In the genomic region with DNA sequence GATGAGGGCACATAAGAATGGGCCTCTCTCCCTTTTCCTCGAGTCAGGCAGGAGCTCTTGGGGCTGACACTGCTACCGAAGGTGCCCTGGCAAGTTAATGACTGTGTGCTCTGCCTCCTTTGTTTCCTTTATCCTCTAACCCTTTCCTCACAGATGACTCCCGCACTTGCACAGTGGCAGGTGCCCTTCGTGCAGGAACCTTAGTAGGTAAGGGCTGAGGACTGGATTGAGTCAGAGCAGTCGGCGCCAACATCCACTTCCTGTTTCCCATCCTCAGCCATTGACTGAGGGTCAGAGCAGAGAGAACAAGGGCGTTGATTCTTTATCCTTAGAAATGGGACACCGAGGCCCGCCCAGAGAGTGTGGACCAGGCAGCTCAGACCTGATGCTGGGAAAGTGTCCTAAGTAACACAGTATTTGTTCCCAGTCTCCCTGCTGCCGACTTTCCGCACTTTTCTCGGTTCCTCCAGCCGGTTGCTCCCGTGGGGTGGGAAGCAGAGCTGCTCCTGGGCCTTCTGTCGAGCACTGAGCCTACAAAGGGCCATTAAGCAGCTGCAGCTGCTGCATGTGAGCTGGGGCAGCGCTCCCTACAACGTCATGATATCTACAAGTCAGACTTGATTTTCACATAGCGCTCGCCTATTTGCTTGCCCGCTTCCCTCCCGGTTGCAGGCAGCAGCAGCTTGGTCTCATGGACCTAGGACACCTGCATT, we compare ENCODE assay signal across 11 mouse cellular contexts. TPM values are rescaled to one million over a fixed set of nuclear protein-coding genes. Genes with fewer than 3 reads are reported as not detected.
DNase-seq lines count a peak whose midpoint lies in the region; ATAC-seq and TF ChIP-seq lines count a peak whose summit lies in the region.
"Had no signal": no experiment of that assay in that cellular context is flagged by ENCODE, and none has a peak within 500 bp of the region (broad histone marks: within the 10 kb centered on the region; RNA-seq: fewer than 3 reads in every experiment).

No protein-coding gene starts in this region.

- H3K4me1 ChIP-seq in forebrain, embryonic 13.5 days = peaks cover 35% of the 10 kb centered on the region
- H3K4me1 ChIP-seq in forebrain, embryonic 15.5 days = peaks cover 13% of the 10 kb centered on the region
- peaks cover 35% of the 10 kb centered on the region for H3K4me1 ChIP-seq in neural tube, embryonic 15.5 days
- H3K4me1 ChIP-seq in limb, embryonic 13.5 days = peaks cover 48% of the 10 kb centered on the region
- H3K4me1 ChIP-seq in stomach, postnatal 0 days (replicated peaks; ENCODE audit: control insufficient read depth, insufficient read depth) = peaks cover 3% of the 10 kb centered on the region; the same call in 1 of the 2 replicates

- H3K27me3 ChIP-seq in forebrain, embryonic 13.5 days = peaks cover 51% of the 10 kb centered on the region
- peaks cover 40% of the 10 kb centered on the region for H3K27me3 ChIP-seq in forebrain, embryonic 15.5 days
- H3K27me3 ChIP-seq in neural tube, embryonic 15.5 days (replicated peaks) = peaks cover 51% of the 10 kb centered on the region
- H3K27me3 ChIP-seq in limb, embryonic 13.5 days = peaks cover 66% of the 10 kb centered on the region
- no peaks in the 10 kb centered on the region; the same call in 1 of the 2 replicates for H3K27me3 ChIP-seq in stomach, postnatal 0 days (ENCODE audit: control insufficient read depth, insufficient read depth, low read length)

- TF ChIP-seq EP300 in stomach, postnatal 0 days (optimal IDR thresholded peaks at IDR 0.05) = no peak

- no peak for ATAC-seq in forebrain, embryonic 13.5 days
- no peak for ATAC-seq in forebrain, embryonic 15.5 days (replicated peaks)
- no peak for ATAC-seq in neural tube, embryonic 15.5 days (ENCODE audit: low FRiP score)
- ATAC-seq in limb, embryonic 13.5 days (ENCODE audit: low FRiP score, low read depth) = no peak
- ATAC-seq in stomach, postnatal 0 days (ENCODE audit: low FRiP score, low TSS enrichment) = peak; percentile 9

- DNase-seq in neural tube, embryonic 10.5 days (ENCODE audit: extremely low spot score, low spot score) = peak; percentile 39
- peak; percentile 58 for DNase-seq in stomach, postnatal 0 days (ENCODE audit: low spot score)
- no peak for DNase-seq in urinary bladder, postnatal 10 days (ENCODE audit: low spot score)
- no peak for DNase-seq in kidney, adult 8-10 months

- 33% methylated on average over 21 of the region's 21 CpGs for WGBS in forebrain, embryonic 13.5 days
- 33% methylated on average over 21 of the region's 21 CpGs for WGBS in forebrain, embryonic 15.5 days
- 25% methylated on average over 21 of the region's 21 CpGs for WGBS in neural tube, embryonic 15.5 days
- 30% methylated on average over 21 of the region's 21 CpGs for WGBS in limb, embryonic 13.5 days
- WGBS in stomach, postnatal 0 days = 42% methylated on average over 21 of the region's 21 CpGs

- H3K9me3 ChIP-seq in forebrain, embryonic 13.5 days (replicated peaks) = no peaks in the 10 kb centered on the region
- no peaks in the 10 kb centered on the region for H3K9me3 ChIP-seq in forebrain, embryonic 15.5 days
- H3K9me3 ChIP-seq in neural tube, embryonic 15.5 days (replicated peaks) = no peaks in the 10 kb centered on the region
- no peaks in the 10 kb centered on the region for H3K9me3 ChIP-seq in limb, embryonic 13.5 days
- H3K9me3 ChIP-seq in stomach, postnatal 0 days (ENCODE audit: control insufficient read depth, low read length) = no peaks in the 10 kb centered on the region

- no peaks in the 10 kb centered on the region for H3K36me3 ChIP-seq in forebrain, embryonic 13.5 days (ENCODE audit: poor library complexity, severe bottlenecking)
- H3K36me3 ChIP-seq in forebrain, embryonic 15.5 days = no peaks in the 10 kb centered on the region
- H3K36me3 ChIP-seq in neural tube, embryonic 15.5 days = no peaks in the 10 kb centered on the region
- no peaks in the 10 kb centered on the region for H3K36me3 ChIP-seq in limb, embryonic 13.5 days
- H3K36me3 ChIP-seq in stomach, postnatal 0 days (ENCODE audit: control insufficient read depth, insufficient read depth, low read length) = no peaks in the 10 kb centered on the region

- peak overlapping the region; percentile 1; the same call in 1 of the 2 replicates for H3K4me2 ChIP-seq in forebrain, embryonic 13.5 days
- H3K4me2 ChIP-seq in forebrain, embryonic 15.5 days (replicated peaks) = no peak overlapping the region
- no peak overlapping the region for H3K4me2 ChIP-seq in neural tube, embryonic 15.5 days
- peak overlapping the region; percentile 25; the same call in 1 of the 2 replicates for H3K4me2 ChIP-seq in limb, embryonic 13.5 days (replicated peaks)
- no peak overlapping the region for H3K4me2 ChIP-seq in stomach, postnatal 0 days (replicated peaks; ENCODE audit: low read depth)

- no peak for TF ChIP-seq CTCF in stomach, postnatal 0 days (IDR thresholded peaks at IDR 0.05; ENCODE audit: low read depth)

- H3K4me3 ChIP-seq in forebrain, embryonic 13.5 days = no peak overlapping the region
- no peak overlapping the region for H3K4me3 ChIP-seq in forebrain, embryonic 15.5 days
- no peak overlapping the region for H3K4me3 ChIP-seq in neural tube, embryonic 15.5 days (replicated peaks)
- H3K4me3 ChIP-seq in limb, embryonic 13.5 days = 0 out of 2 replicates have a peak overlapping the region, but pooled peaks have one; percentile 20
- no peak overlapping the region for H3K4me3 ChIP-seq in stomach, postnatal 0 days (ENCODE audit: low read depth, low read length)

- H3K9ac ChIP-seq in forebrain, embryonic 13.5 days = peak overlapping the region; percentile 21; the same call in 1 of the 2 replicates
- H3K9ac ChIP-seq in forebrain, embryonic 15.5 days (replicated peaks) = no peak overlapping the region
- no peak overlapping the region for H3K9ac ChIP-seq in neural tube, embryonic 15.5 days (replicated peaks)
- no peak overlapping the region for H3K9ac ChIP-seq in limb, embryonic 13.5 days
- H3K9ac ChIP-seq in stomach, postnatal 0 days (ENCODE audit: low read length) = no peak overlapping the region; the same call in 1 of the 2 replicates

- no peak overlapping the region for H3K27ac ChIP-seq in forebrain, embryonic 13.5 days
- no peak overlapping the region for H3K27ac ChIP-seq in forebrain, embryonic 15.5 days (replicated peaks)
- H3K27ac ChIP-seq in neural tube, embryonic 15.5 days (replicated peaks) = no peak overlapping the region
- no peak overlapping the region for H3K27ac ChIP-seq in limb, embryonic 13.5 days
- peak overlapping the region; percentile 83 for H3K27ac ChIP-seq in stomach, postnatal 0 days (replicated peaks)

RNA-seq across cellular contexts. Expression of a gene that starts 8.6 kb away (rescaled TPM):
- 91.0 and 105 TPM in 2 replicates for polyA plus RNA-seq in forebrain, embryonic 13.5 days (2015; fragmentation: Nextera tagmentation; extraction: Ambion mirVana)
- 85.2 and 100 TPM in 2 replicates for polyA plus RNA-seq in forebrain, embryonic 15.5 days (2015; fragmentation: Nextera tagmentation; extraction: Ambion mirVana)
- 119 and 160 TPM in 2 replicates for polyA plus RNA-seq in neural tube, embryonic 15.5 days (2015; fragmentation: Nextera tagmentation; extraction: Ambion mirVana)
- 77.3 and 102 TPM in 2 replicates for polyA plus RNA-seq in limb, embryonic 13.5 days (2015; fragmentation: Nextera tagmentation; extraction: Ambion mirVana)
- polyA plus RNA-seq in stomach, postnatal 0 days (2015; fragmentation: Nextera tagmentation; extraction: Ambion mirVana) = 1,909 and 2,218 TPM in 2 replicates

RNA-seq across cellular contexts. Expression of a gene that starts 15.0 kb away (rescaled TPM):
- polyA plus RNA-seq in forebrain, embryonic 13.5 days (2015; fragmentation: Nextera tagmentation; extraction: Ambion mirVana) = 41.0 and 48.0 TPM in 2 replicates
- polyA plus RNA-seq in forebrain, embryonic 15.5 days (2015; fragmentation: Nextera tagmentation; extraction: Ambion mirVana) = 35.4 and 38.4 TPM in 2 replicates
- polyA plus RNA-seq in neural tube, embryonic 15.5 days (2015; fragmentation: Nextera tagmentation; extraction: Ambion mirVana) = 32.8 and 40.2 TPM in 2 replicates
- 28.0 and 31.7 TPM in 2 replicates for polyA plus RNA-seq in limb, embryonic 13.5 days (2015; fragmentation: Nextera tagmentation; extraction: Ambion mirVana)
- 570 and 681 TPM in 2 replicates for polyA plus RNA-seq in stomach, postnatal 0 days (2015; fragmentation: Nextera tagmentation; extraction: Ambion mirVana)

RNA-seq across cellular contexts. Expression of a gene that starts 26.9 kb away (rescaled TPM):
- 83.6 and 98.8 TPM in 2 replicates for polyA plus RNA-seq in forebrain, embryonic 13.5 days (2015; fragmentation: Nextera tagmentation; extraction: Ambion mirVana)
- 63.0 and 66.3 TPM in 2 replicates for polyA plus RNA-seq in forebrain, embryonic 15.5 days (2015; fragmentation: Nextera tagmentation; extraction: Ambion mirVana)
- 51.5 and 57.4 TPM in 2 replicates for polyA plus RNA-seq in neural tube, embryonic 15.5 days (2015; fragmentation: Nextera tagmentation; extraction: Ambion mirVana)
- 93.7 and 99.2 TPM in 2 replicates for polyA plus RNA-seq in limb, embryonic 13.5 days (2015; fragmentation: Nextera tagmentation; extraction: Ambion mirVana)
- polyA plus RNA-seq in stomach, postnatal 0 days (2015; fragmentation: Nextera tagmentation; extraction: Ambion mirVana) = 26.2 and 28.1 TPM in 2 replicates

RNA-seq across cellular contexts. Expression of a gene that starts 35.0 kb away (rescaled TPM):
- polyA plus RNA-seq in forebrain, embryonic 13.5 days (2015; fragmentation: Nextera tagmentation; extraction: Ambion mirVana) = 188 and 208 TPM in 2 replicates
- 249 and 258 TPM in 2 replicates for polyA plus RNA-seq in forebrain, embryonic 15.5 days (2015; fragmentation: Nextera tagmentation; extraction: Ambion mirVana)
- 244 and 279 TPM in 2 replicates for polyA plus RNA-seq in neural tube, embryonic 15.5 days (2015; fragmentation: Nextera tagmentation; extraction: Ambion mirVana)
- polyA plus RNA-seq in limb, embryonic 13.5 days (2015; fragmentation: Nextera tagmentation; extraction: Ambion mirVana) = 0.99 and 1.2 TPM in 2 replicates
- polyA plus RNA-seq in stomach, postnatal 0 days (2015; fragmentation: Nextera tagmentation; extraction: Ambion mirVana) = 4.1 and 5.3 TPM in 2 replicates
- polyA plus RNA-seq: C2C12; liver, adult 2 months had no signal

RNA-seq across cellular contexts. Expression of a gene that starts 50.4 kb away (rescaled TPM):
- not detected in 2 replicates for polyA plus RNA-seq in forebrain, embryonic 13.5 days (2015; fragmentation: Nextera tagmentation; extraction: Ambion mirVana)
- not detected in 2 replicates for polyA plus RNA-seq in forebrain, embryonic 15.5 days (2015; fragmentation: Nextera tagmentation; extraction: Ambion mirVana)
- not detected in 2 replicates for polyA plus RNA-seq in neural tube, embryonic 15.5 days (2015; fragmentation: Nextera tagmentation; extraction: Ambion mirVana)
- not detected in 2 replicates for polyA plus RNA-seq in limb, embryonic 13.5 days (2015; fragmentation: Nextera tagmentation; extraction: Ambion mirVana)
- polyA plus RNA-seq in stomach, postnatal 0 days (2015; fragmentation: Nextera tagmentation; extraction: Ambion mirVana) = 79.7 and 84.9 TPM in 2 replicates
- polyA plus RNA-seq: forebrain, embryonic 16.5 days; liver, adult 2 months had no signal

Comparison
In these comparisons a context has a peak if more than half of its experiments do, and no peak if none do; other contexts are left out.
1. H3K4me2 ChIP-seq: peak in forebrain, embryonic 13.5 days (single experiment) and limb, embryonic 13.5 days (single experiment); none in forebrain, embryonic 15.5 days (single experiment), neural tube, embryonic 15.5 days (single experiment) and stomach, postnatal 0 days (single experiment).
2. DNase-seq: peak in neural tube, embryonic 10.5 days (single experiment) and stomach, postnatal 0 days (single experiment); none in urinary bladder, postnatal 10 days (single experiment) and kidney, adult 8-10 months (0 of 2).
3. RNA of a gene that starts 8.6 kb away (polyA plus RNA-seq): 1,909 to 2,218 TPM in stomach, postnatal 0 days; 119 to 160 TPM in neural tube, embryonic 15.5 days, 91.0 to 105 TPM in forebrain, embryonic 13.5 days, 85.2 to 100 TPM in forebrain, embryonic 15.5 days and 77.3 to 102 TPM in limb, embryonic 13.5 days; every median in the first group is over 10 times any median in the second.
4. RNA of a gene that starts 15.0 kb away (polyA plus RNA-seq): 570 to 681 TPM in stomach, postnatal 0 days; 41.0 to 48.0 TPM in forebrain, embryonic 13.5 days, 35.4 to 38.4 TPM in forebrain, embryonic 15.5 days, 32.8 to 40.2 TPM in neural tube, embryonic 15.5 days and 28.0 to 31.7 TPM in limb, embryonic 13.5 days; every median in the first group is over 10 times any median in the second.